In genomic region chr10:70060689-70061081, GRCm38 (mm10) we compare ENCODE assay signal across 9 mouse cellular contexts. TPM values are rescaled to one million over a fixed set of nuclear protein-coding genes. Genes with fewer than 3 reads are reported as not detected.
DNase-seq lines count a peak whose midpoint lies in the region; ATAC-seq lines count a peak whose summit lies in the region.
"Had no signal": no experiment of that assay in that cellular context is flagged by ENCODE, and none has a peak within 500 bp of the region (broad histone marks: within the 10 kb centered on the region; RNA-seq: fewer than 3 reads in every experiment).

No protein-coding gene starts in this region.

- no peaks in the 10 kb centered on the region for H3K27me3 ChIP-seq in limb, embryonic 13.5 days
- H3K27me3 ChIP-seq in limb, embryonic 10.5 days (ENCODE audit: low read depth, poor library complexity, severe bottlenecking) = no peaks in the 10 kb centered on the region
- H3K27me3 ChIP-seq: limb, embryonic 12.5 days had no signal

- no peaks in the 10 kb centered on the region for H3K36me3 ChIP-seq in limb, embryonic 13.5 days
- no peaks in the 10 kb centered on the region for H3K36me3 ChIP-seq in limb, embryonic 10.5 days
- H3K36me3 ChIP-seq: limb, embryonic 12.5 days had no signal

- WGBS in limb, embryonic 13.5 days = 42% methylated on average over 10 of the region's 10 CpGs
- WGBS in limb, embryonic 10.5 days = 49% methylated on average over 10 of the region's 10 CpGs

- H3K4me1 ChIP-seq in limb, embryonic 13.5 days = 0 out of 2 replicates have a peak, but pooled peaks cover 4% of the 10 kb centered on the region
- H3K4me1 ChIP-seq in limb, embryonic 10.5 days = 0 out of 2 replicates have a peak, but pooled peaks cover 3% of the 10 kb centered on the region
- H3K4me1 ChIP-seq: limb, embryonic 12.5 days had no signal

- H3K9ac ChIP-seq in limb, embryonic 13.5 days = no peak overlapping the region
- H3K9ac ChIP-seq: limb, embryonic 12.5 days had no signal

- peak; percentile 40; the same call in 1 of the 2 replicates for ATAC-seq in limb, embryonic 13.5 days (ENCODE audit: low FRiP score, low read depth)
- ATAC-seq in activated CD4-positive, CD25-positive, alpha-beta regulatory T cell, adult 4 months = no peak

- peak; percentile 25 to 70 for DNase-seq in adrenal gland, adult (ENCODE audit: inconsistent age in 2 of 2, low spot score in 1 of 2)
- no peak for DNase-seq in adrenal gland, adult 8-10 months
- DNase-seq in limb, embryonic 10.5 days (ENCODE audit: low spot score) = no peak
- peak; percentile 19 for DNase-seq in gastrocnemius, postnatal 25 days
- peak; percentile 71 for DNase-seq in skeletal muscle tissue, adult 2 months (ENCODE audit: low read depth, low spot score)
- DNase-seq in cerebellum, adult 9-11 months = no peak

- no peak overlapping the region for H3K27ac ChIP-seq in limb, embryonic 13.5 days
- no peak overlapping the region for H3K27ac ChIP-seq in limb, embryonic 10.5 days
- H3K27ac ChIP-seq: limb, embryonic 12.5 days had no signal

- no peaks in the 10 kb centered on the region for H3K9me3 ChIP-seq in limb, embryonic 13.5 days
- H3K9me3 ChIP-seq in limb, embryonic 10.5 days (replicated peaks) = no peaks in the 10 kb centered on the region

- H3K4me2 ChIP-seq in limb, embryonic 13.5 days (replicated peaks) = no peak overlapping the region
- H3K4me2 ChIP-seq: limb, embryonic 12.5 days had no signal

- no peak overlapping the region for H3K4me3 ChIP-seq in limb, embryonic 13.5 days
- H3K4me3 ChIP-seq in limb, embryonic 10.5 days = no peak overlapping the region
- H3K4me3 ChIP-seq: limb, embryonic 12.5 days had no signal

RNA-seq across cellular contexts. Expression of gene Ccdc6, which starts 36.2 kb away (rescaled TPM):
- total RNA-seq in adrenal gland, adult 8-10 months (2022) = 10 to 100 TPM; 49.7 to 63.4 (median 59.8) TPM
- 18.9 and 19.6 TPM in 2 replicates for polyA plus RNA-seq in limb, embryonic 13.5 days (2015; fragmentation: Nextera tagmentation; extraction: Ambion mirVana)
- 15.6 and 15.8 TPM in 2 replicates for polyA plus RNA-seq in limb, embryonic 10.5 days (2016; fragmentation: Nextera tagmentation; extraction: Ambion mirVana)
- total RNA-seq in gastrocnemius, postnatal 25 days (2021) = 100 to 1,000 TPM in 1 of 2 experiments, 10 to 100 TPM in 1; 98.9 to 100 TPM
- 10 to 100 TPM; 26.0 to 27.6 TPM for polyA plus RNA-seq in activated CD4-positive, CD25-positive, alpha-beta regulatory T cell, adult 4 months (2017; shearing (Covaris generic))

Comparison
In these comparisons a context has a peak if more than half of its experiments do, and no peak if none do; other contexts are left out.
1. DNase-seq: peak in adrenal gland, adult (2 of 2), gastrocnemius, postnatal 25 days (single experiment) and skeletal muscle tissue, adult 2 months (single experiment); none in adrenal gland, adult 8-10 months (single experiment), limb, embryonic 10.5 days (single experiment) and cerebellum, adult 9-11 months (single experiment).